Mouse (Mus musculus): ENCODE results near the gene Dock2. TPM values are rescaled to one million over a fixed set of nuclear protein-coding genes. Genes with fewer than 3 reads are reported as not detected.

Dock2 gene
- polyA plus RNA-seq, 1 experiment from 2014 or later, result 1.4 TPM

DNA sequence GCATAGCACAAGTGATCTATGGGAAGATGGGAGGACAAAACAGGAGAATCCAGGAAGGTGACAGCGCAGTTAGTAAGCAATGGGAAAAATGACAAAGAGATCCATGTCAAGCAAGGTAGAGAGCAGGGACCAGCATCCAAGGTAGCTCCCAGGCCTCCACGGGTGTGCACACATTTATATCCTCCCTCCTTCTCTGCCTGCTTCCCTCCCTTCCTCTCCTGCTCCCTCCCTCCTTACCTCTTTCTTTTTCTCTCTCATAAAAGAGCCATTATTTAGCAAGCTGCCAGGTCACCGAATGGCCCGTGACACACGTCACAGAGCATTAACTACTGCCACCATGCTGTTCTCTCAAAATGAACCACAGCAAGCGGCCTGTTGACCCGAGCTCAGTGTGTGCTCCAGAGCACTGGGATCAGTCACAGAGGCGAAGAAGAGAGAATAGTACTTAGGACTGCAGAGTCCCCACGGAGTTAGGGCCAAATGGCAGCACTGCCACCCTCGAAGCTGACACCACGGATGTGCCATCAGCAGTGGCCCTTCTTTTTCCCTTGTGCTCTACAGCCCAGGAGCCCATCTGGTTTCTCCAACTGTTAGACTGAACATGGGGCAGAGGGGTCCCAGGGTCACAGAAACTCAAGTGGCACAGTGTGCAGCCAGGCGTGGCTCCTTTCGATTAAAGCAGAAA, 499.4 kb downstream of the Dock2 start:
- Histone ChIP-seq H3K4me2 (replicated peaks) (no peak overlapping the region), H3K4me1 (replicated peaks) (no peaks in the 10 kb centered on the region), H3K9ac (no peak overlapping the region), H3K27me3 (replicated peaks) (no peaks in the 10 kb centered on the region), H3K36me3 (no peaks in the 10 kb centered on the region), H3K27ac (no peak overlapping the region), H3K4me3 (replicated peaks) (no peak overlapping the region), H3K9me3 (no peaks in the 10 kb centered on the region)
- no peak for ATAC-seq
- WGBS, result 63% methylated on average over 13 of the region's 13 CpGs

DNA sequence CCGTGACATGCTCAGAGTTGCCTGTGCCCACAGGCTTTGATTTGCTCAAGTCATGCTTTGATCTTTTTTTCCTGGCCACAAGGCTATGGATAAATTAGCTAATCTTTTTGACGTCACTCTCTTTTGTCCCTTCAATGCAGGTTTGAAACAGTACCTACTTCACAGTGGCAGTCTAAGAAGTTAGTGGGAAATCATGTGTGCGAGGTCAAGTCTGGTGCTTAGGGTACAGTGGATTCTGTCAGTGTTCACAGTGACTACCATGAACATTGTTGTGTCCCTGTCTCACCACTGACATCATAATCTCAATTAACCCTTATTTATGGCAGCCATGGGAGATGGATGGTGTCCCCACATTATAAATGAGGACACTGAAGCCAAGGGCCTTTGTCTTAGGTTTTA, 506.6 kb downstream of the Dock2 start:
- 72% methylated on average over 3 of the region's 3 CpGs for WGBS
- ATAC-seq, result no peak
- no peak overlapping the region for H3K4me3 ChIP-seq (replicated peaks)
- H3K36me3 ChIP-seq, result no peaks in the 10 kb centered on the region
- H3K9me3 ChIP-seq, result no peaks in the 10 kb centered on the region
- H3K4me1 ChIP-seq (replicated peaks), result no peaks in the 10 kb centered on the region
- no peak overlapping the region for H3K9ac ChIP-seq
- no peak overlapping the region for H3K27ac ChIP-seq
- no peak overlapping the region for H3K4me2 ChIP-seq (replicated peaks)
- no peaks in the 10 kb centered on the region for H3K27me3 ChIP-seq (replicated peaks)

DNA sequence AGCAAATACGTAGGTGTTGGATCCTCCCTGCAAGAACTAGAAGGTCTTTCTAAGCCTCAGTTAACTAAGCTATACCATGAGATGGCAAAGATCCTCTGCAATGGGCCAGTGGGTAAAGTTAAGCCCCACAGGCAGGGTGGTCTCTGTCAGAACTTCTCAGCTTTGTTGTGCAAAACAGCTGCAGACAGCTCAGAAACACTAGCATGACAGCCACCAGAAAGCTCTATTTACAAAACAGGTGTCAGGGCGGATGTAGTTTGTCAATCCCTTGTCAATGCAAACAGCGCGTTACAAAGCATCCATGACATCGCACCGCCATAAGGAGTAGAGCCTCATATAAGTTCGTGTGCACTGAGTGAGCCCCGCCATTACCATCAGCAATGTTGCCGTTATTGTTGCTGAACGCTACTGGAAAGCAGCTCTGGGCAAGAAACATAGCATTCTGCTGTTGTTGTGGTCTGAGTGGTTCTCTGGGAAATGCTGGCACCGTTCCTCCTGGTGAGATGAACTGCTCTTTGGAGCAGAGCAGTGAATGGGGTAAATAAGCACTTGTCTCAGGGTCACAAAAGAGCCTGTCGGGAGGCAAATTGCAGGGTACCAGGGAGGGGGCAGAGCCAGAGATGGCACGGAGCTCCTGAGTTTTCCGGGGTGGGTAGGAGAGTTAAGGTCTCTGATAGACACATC, 507.2 kb downstream of the Dock2 start:
- H3K9ac ChIP-seq, result no peak overlapping the region
- H3K4me2 ChIP-seq (replicated peaks), result no peak overlapping the region
- H3K4me1 ChIP-seq (replicated peaks), result no peaks in the 10 kb centered on the region
- H3K9me3 ChIP-seq, result no peaks in the 10 kb centered on the region
- no peak overlapping the region for H3K4me3 ChIP-seq (replicated peaks)
- H3K27ac ChIP-seq, result no peak overlapping the region
- H3K36me3 ChIP-seq, result no peaks in the 10 kb centered on the region
- no peaks in the 10 kb centered on the region for H3K27me3 ChIP-seq (replicated peaks)
- no peak for ATAC-seq
- 66% methylated on average over 14 of the region's 14 CpGs for WGBS

DNA sequence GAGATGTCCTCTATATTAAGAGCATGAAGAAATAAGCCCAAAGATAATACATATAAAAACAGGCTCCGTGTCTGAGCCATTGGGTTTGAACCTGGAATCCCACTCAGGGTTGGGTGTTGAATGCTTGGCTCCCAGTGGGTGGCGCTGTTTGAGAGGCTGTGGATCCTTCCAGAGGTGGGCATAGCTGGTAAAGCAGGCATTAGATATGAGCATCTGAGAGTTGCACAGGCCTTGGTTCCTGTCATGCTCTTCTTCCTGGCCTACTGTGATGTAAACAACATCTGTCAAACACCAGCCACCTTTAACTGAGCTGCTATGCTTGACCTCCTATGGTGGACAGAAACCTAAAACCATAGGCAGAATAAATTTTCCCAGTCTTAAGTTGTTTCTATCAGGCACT, 507.8 kb downstream of the Dock2 start:
- Histone ChIP-seq H3K4me1 (replicated peaks) (no peaks in the 10 kb centered on the region), H3K4me3 (replicated peaks) (no peak overlapping the region), H3K27me3 (replicated peaks) (no peaks in the 10 kb centered on the region), H3K4me2 (replicated peaks) (no peak overlapping the region), H3K27ac (no peak overlapping the region), H3K9me3 (no peaks in the 10 kb centered on the region), H3K9ac (no peak overlapping the region), H3K36me3 (no peaks in the 10 kb centered on the region)
- 45% methylated on average over 2 of the region's 2 CpGs for WGBS
- no peak for ATAC-seq

DNA sequence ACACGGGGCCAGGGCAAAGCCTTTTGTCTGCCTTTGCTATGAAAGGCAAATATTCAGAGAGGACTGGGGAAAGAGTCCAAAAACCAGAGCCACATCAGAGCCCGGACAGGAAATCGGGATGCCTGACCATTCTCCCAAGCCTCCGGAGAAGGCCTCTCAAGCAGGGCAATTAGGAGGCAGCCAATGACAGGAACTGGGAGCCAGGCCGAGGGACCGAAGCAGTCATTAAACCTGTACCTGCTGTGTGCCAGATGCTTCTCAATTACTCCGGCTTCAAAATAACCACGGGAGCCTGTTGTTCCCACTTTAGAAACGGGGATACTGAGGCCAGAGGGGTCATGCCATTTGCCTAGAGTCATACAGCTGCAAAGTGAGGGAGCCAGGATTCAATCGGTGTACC, 511.7 kb downstream of the Dock2 start:
- Histone ChIP-seq H3K27me3 (replicated peaks) (no peaks in the 10 kb centered on the region), H3K9ac (no peak overlapping the region), H3K27ac (no peak overlapping the region), H3K4me1 (replicated peaks) (no peaks in the 10 kb centered on the region), H3K36me3 (no peaks in the 10 kb centered on the region), H3K4me3 (replicated peaks) (no peak overlapping the region), H3K9me3 (no peaks in the 10 kb centered on the region), H3K4me2 (replicated peaks) (no peak overlapping the region)
- 73% methylated on average over 10 of the region's 10 CpGs for WGBS
- no peak for ATAC-seq

GRCm38 (mm10) chr11:34264099-34264498, 519.6 kb downstream of the Dock2 start:
- 90% methylated on average over 1 of the region's 1 CpGs for WGBS
- Histone ChIP-seq H3K4me1 (replicated peaks) (no peaks in the 10 kb centered on the region), H3K9me3 (no peaks in the 10 kb centered on the region), H3K4me3 (replicated peaks) (no peak overlapping the region), H3K9ac (no peak overlapping the region), H3K36me3 (no peaks in the 10 kb centered on the region), H3K27me3 (replicated peaks) (no peaks in the 10 kb centered on the region), H3K27ac (no peak overlapping the region), H3K4me2 (replicated peaks) (no peak overlapping the region)
- no peak for ATAC-seq

GRCm38 (mm10) chr11:34258849-34259469, 524.7 kb downstream of the Dock2 start:
- Histone ChIP-seq H3K9ac (no peak overlapping the region), H3K4me1 (replicated peaks) (no peaks in the 10 kb centered on the region), H3K27me3 (replicated peaks) (no peaks in the 10 kb centered on the region), H3K9me3 (no peaks in the 10 kb centered on the region), H3K36me3 (no peaks in the 10 kb centered on the region), H3K4me2 (replicated peaks) (no peak overlapping the region), H3K4me3 (replicated peaks) (no peak overlapping the region), H3K27ac (no peak overlapping the region)
- 84% methylated on average over 12 of the region's 12 CpGs for WGBS
- no peak for ATAC-seq

- WGBS, result 86% methylated on average over 11 of the region's 11 CpGs
- H3K36me3 ChIP-seq, result no peaks in the 10 kb centered on the region
- no peak overlapping the region for H3K4me3 ChIP-seq (replicated peaks)
- no peaks in the 10 kb centered on the region for H3K27me3 ChIP-seq (replicated peaks)
- H3K9me3 ChIP-seq, result no peaks in the 10 kb centered on the region
- H3K4me1 ChIP-seq (replicated peaks), result no peaks in the 10 kb centered on the region
- H3K27ac ChIP-seq, result no peak overlapping the region
- no peak for ATAC-seq
- H3K9ac ChIP-seq, result no peak overlapping the region
- H3K4me2 ChIP-seq (replicated peaks), result no peak overlapping the region
Observed at GRCm38 (mm10) chr11:34257548-34258189, 526.0 kb downstream of the Dock2 start.

DNA sequence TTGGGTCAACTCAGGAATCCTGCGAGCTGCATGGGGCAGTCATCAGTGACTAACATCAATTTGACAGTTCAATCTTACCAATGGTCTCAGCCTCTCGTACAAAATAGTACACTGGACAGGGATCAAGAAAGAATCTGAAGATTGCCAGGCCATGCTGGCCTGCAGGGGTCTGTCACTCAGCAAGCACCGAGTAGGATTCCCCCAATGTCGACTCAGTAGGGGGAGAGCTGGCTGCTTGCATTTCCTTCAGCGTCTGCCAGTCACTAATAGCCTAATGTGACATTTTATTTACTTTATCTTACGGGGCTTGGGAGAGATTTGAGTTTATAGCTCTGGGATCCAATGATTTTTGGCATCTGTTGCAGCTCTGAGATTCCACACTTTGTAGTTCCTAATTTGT, 540.7 kb downstream of the Dock2 start:
- no peak overlapping the region for H3K9ac ChIP-seq
- H3K4me2 ChIP-seq (replicated peaks), result no peak overlapping the region
- no peaks in the 10 kb centered on the region for H3K36me3 ChIP-seq
- H3K4me3 ChIP-seq (replicated peaks), result no peak overlapping the region
- H3K4me1 ChIP-seq (replicated peaks), result no peaks in the 10 kb centered on the region
- WGBS, result 31% methylated on average over 6 of the region's 6 CpGs
- no peak overlapping the region for H3K27ac ChIP-seq
- no peaks in the 10 kb centered on the region for H3K27me3 ChIP-seq (replicated peaks)
- no peaks in the 10 kb centered on the region for H3K9me3 ChIP-seq
- ATAC-seq, result no peak

GRCm38 (mm10) chr11:34240252-34240651, 543.4 kb downstream of the Dock2 start:
- H3K27ac ChIP-seq, result no peak overlapping the region
- no peak overlapping the region for H3K9ac ChIP-seq
- ATAC-seq, result no peak
- no peaks in the 10 kb centered on the region for H3K9me3 ChIP-seq
- no peak overlapping the region for H3K4me3 ChIP-seq (replicated peaks)
- no peaks in the 10 kb centered on the region for H3K4me1 ChIP-seq (replicated peaks)
- no peaks in the 10 kb centered on the region for H3K36me3 ChIP-seq
- 98% methylated on average over 1 of the region's 1 CpGs for WGBS
- no peaks in the 10 kb centered on the region for H3K27me3 ChIP-seq (replicated peaks)
- no peak overlapping the region for H3K4me2 ChIP-seq (replicated peaks)

DNA sequence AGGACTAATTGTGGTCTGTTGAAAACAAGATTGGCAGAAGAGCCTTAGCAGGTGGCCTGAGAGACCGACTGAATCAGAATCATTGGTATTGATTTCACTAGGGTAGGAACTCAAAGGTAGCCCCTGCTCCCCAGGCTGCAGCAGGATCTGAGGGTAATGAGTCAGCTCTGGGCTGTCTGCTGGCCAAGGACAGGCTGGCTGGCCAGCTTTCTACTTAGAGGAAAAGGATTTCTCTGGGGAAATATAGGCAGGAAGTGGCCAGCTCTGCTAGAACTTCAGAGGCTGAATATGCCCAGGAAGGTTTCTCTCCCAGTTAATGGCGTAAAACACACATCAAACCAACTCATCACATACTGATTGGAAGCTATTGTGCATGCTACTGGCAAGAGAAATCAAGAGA, 544.0 kb downstream of the Dock2 start:
- H3K9ac ChIP-seq, result no peak overlapping the region
- no peaks in the 10 kb centered on the region for H3K9me3 ChIP-seq
- H3K4me2 ChIP-seq (replicated peaks), result no peak overlapping the region
- H3K4me1 ChIP-seq (replicated peaks), result no peaks in the 10 kb centered on the region
- H3K27ac ChIP-seq, result no peak overlapping the region
- no peaks in the 10 kb centered on the region for H3K36me3 ChIP-seq
- 92% methylated on average over 2 of the region's 2 CpGs for WGBS
- H3K27me3 ChIP-seq (replicated peaks), result no peaks in the 10 kb centered on the region
- ATAC-seq, result no peak
- H3K4me3 ChIP-seq (replicated peaks), result no peak overlapping the region

GRCm38 (mm10) chr11:34236885-34237284, 546.8 kb downstream of the Dock2 start:
- H3K27ac ChIP-seq, result no peak overlapping the region
- no peaks in the 10 kb centered on the region for H3K9me3 ChIP-seq
- ATAC-seq, result no peak
- H3K9ac ChIP-seq, result no peak overlapping the region
- no peaks in the 10 kb centered on the region for H3K27me3 ChIP-seq (replicated peaks)
- WGBS, result 80% methylated on average over 6 of the region's 6 CpGs
- H3K4me3 ChIP-seq (replicated peaks), result no peak overlapping the region
- no peaks in the 10 kb centered on the region for H3K36me3 ChIP-seq
- H3K4me2 ChIP-seq (replicated peaks), result no peak overlapping the region
- no peaks in the 10 kb centered on the region for H3K4me1 ChIP-seq (replicated peaks)
